Mouse (Mus musculus) left cerebral cortex, postnatal 4 days (tissue): Measurements from ENCODE around the gene Actl7b. TPM values are rescaled to one million over a fixed set of nuclear protein-coding genes. Genes with fewer than 3 reads are reported as not detected.

Experiments used
- DNase-seq: peaks from one replicate; pipeline ENCODE4 v3.0.0-alpha.2; 2022
- intact Hi-C: fragments of 180-260 bp; cut with DNase I; formaldehyde crosslinking; loops from one replicate; pipeline ENCODE4 v1.15.1; 2025
- total RNA-seq, 2 experiments: library from RNA; stranded (reverse); gene quantifications; 2 replicates each; pipeline ENCODE4 v1.2.3; 2021

Gene Actl7b
- not detected for total RNA-seq

GRCm38 (mm10) chr4:56741041-56741493 lies at the start of gene Actl7b:
TSS of gene Actl7b (minus strand) at chr4:56741443.
- intact Hi-C loops: no loop called here
- no peak for DNase-seq

GRCm38 (mm10) chr4:56771065-56771464 lies 29.8 kb upstream of the Actl7b start:
- intact Hi-C loops: no loop called here
- DNase-seq: no peak

GRCm38 (mm10) chr4:56768913-56769312 lies 27.7 kb upstream of the Actl7b start:
- DNase-seq: no peak
- intact Hi-C loops: no loop called here

GRCm38 (mm10) chr4:56767861-56768284 lies 26.6 kb upstream of the Actl7b start:
- intact Hi-C loops: no loop called here
- DNase-seq: no peak

- no peak for DNase-seq
- intact Hi-C loops: no loop called here
These were observed 16.4 kb upstream of the Actl7b start for GRCm38 (mm10) chr4:56757693-56758092.

GRCm38 (mm10) chr4:56756966-56757600 lies 15.8 kb upstream of the Actl7b start:
- no peak for DNase-seq
- intact Hi-C loops: no loop called here

- DNase-seq: no peak
- intact Hi-C loops: no loop called here
These were observed 14.8 kb upstream of the Actl7b start for GRCm38 (mm10) chr4:56756021-56756420.

- intact Hi-C loops: no loop called here
- DNase-seq: no peak
These were observed 6.2 kb upstream of the Actl7b start for GRCm38 (mm10) chr4:56747456-56747855.

GRCm38 (mm10) chr4:56746345-56746744 lies 5.1 kb upstream of the Actl7b start:
- DNase-seq: no peak

GRCm38 (mm10) chr4:56743363-56744195 lies 2.3 kb upstream of the Actl7b start, which contains the start of gene Actl7a:
TSS of gene Actl7a (plus strand) at chr4:56743413.
- DNase-seq: no peak
- intact Hi-C loops: no loop called here

More at GRCm38 (mm10) chr4:56746345-56746744, 5.1 kb upstream of the Actl7b start:
- intact Hi-C loops: no loop called here

- intact Hi-C loops: no loop called here
- no peak for DNase-seq
These were observed 1.5 kb upstream of the Actl7b start for GRCm38 (mm10) chr4:56742698-56743097.

- DNase-seq: no peak
- intact Hi-C loops: no loop called here
These were observed 632 bp downstream of the Actl7b start for GRCm38 (mm10) chr4:56740611-56741010.

- DNase-seq: no peak
- intact Hi-C loops: no loop called here
These were observed 1.2 kb downstream of the Actl7b start, which contains the start of gene Gm26657 for GRCm38 (mm10) chr4:56740020-56740485. TSS of gene Gm26657 (plus strand) at chr4:56740070.

GRCm38 (mm10) chr4:56725839-56726238 lies 15.4 kb downstream of the Actl7b start:
- intact Hi-C loops: no loop called here

GRCm38 (mm10) chr4:56723237-56723636 lies 18.0 kb downstream of the Actl7b start:
- intact Hi-C loops: no loop called here
- no peak for DNase-seq

More at GRCm38 (mm10) chr4:56725839-56726238, 15.4 kb downstream of the Actl7b start:
- no peak for DNase-seq

GRCm38 (mm10) chr4:56722346-56722745 lies 18.9 kb downstream of the Actl7b start:
- no peak for DNase-seq
- intact Hi-C loops: no loop called here

- peak; percentile 38 for DNase-seq
- intact Hi-C loops: no loop called here
These were observed 19.8 kb downstream of the Actl7b start for GRCm38 (mm10) chr4:56721469-56721868.

- DNase-seq: no peak
- intact Hi-C loops: no loop called here
These were observed 20.8 kb downstream of the Actl7b start for GRCm38 (mm10) chr4:56720403-56720802.

GRCm38 (mm10) chr4:56719456-56719855 lies 21.8 kb downstream of the Actl7b start:
- DNase-seq: no peak
- intact Hi-C loops: no loop called here

GRCm38 (mm10) chr4:56718573-56719442 lies 22.4 kb downstream of the Actl7b start:
- intact Hi-C loops: no loop called here
- no peak for DNase-seq

GRCm38 (mm10) chr4:56717932-56718331 lies 23.3 kb downstream of the Actl7b start:
- no peak for DNase-seq
- intact Hi-C loops: no loop called here
